Mouse (Mus musculus): ENCODE data around the gene Tm9sf1.

Tm9sf1 gene

GRCm38 (mm10) chr14:55643060-55643907 is at the start of gene Tm9sf1:
Tm9sf1 (minus strand) TSS chr14:55643806.
- CTCF ChIA-PET: interaction anchor here (0.7 to 0.9 kb wide), 2 partner anchors 15 to 17 kb away, joined by 3 read pairs; partner anchors contain the start of gene Mdp1

- CTCF ChIA-PET: no interaction called here
Measured at GRCm38 (mm10) chr14:55689433-55689832, 45.8 kb upstream of the Tm9sf1 start.

- CTCF ChIA-PET: no interaction called here
Measured at GRCm38 (mm10) chr14:55682118-55682493, 38.5 kb upstream of the Tm9sf1 start.

DNA sequence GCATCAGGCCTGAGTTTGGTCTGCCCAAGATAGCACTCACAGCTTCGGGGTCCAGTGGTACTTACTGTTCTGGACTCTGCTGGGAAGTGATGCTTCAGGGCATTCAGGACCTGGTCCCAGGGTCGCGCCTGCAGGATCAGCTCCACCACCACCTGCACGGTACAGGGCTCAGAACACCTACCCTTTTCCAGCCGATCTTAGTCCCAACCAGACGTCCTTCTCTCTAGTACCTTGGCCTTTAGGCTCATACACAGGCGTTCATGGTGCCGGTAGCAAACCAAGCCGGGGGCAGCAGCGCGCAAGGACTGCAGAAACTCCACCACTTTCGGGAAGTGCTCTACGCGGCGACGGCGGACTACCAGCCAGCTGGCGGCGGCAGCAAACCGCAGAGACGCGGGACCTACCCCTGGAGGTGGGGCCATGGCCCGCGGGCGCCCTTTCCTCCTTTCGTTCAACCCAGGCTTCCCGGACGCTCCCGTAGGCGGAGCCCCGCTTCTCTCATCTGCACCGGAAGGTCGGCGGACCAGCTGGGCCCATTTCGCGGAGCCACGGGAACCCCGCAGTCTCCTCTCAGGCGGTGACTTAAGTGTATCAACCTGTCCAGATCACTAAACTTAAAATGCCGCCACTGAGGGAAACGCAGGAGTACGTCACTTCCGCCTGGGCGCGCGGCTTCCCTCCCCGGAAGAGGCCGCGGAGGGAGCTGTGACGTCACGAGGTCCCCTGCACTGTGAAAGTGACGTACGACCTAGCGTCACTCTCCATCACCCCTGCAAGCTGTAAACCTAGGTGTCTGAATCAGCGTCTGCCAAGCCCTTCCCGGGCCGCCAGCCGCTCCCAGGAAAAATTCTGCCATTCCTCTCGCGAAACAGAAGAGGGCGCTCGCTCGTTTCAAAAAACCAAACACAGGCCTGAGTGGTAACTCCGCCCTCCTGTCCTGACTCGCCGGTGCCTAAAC is 37.8 kb upstream of the Tm9sf1 start, which contains the start of gene Tinf2:
Gene Tinf2, minus strand, starts transcription at position 661 of the 958 bp plus-strand sequence.
- CTCF ChIA-PET: no interaction called here

DNA sequence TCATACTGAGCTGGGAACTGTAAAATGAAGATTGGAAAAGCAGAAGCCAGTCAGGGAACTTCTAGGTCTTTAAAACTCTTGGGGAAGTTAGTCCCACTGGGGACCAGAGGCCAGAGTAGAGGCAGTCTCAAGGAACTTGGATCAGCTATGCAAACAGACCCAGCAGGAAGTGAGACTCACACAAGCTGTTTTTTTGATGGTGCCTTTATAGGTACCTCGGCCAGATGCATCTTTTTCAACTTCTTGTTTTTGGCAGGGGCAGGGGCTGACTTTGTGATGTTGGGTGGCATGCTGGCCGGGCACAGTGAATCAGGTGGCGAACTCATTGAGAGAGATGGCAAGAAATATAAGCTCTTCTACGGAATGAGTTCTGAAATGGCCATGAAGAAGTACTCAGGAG is 34.0 kb upstream of the Tm9sf1 start:
- CTCF ChIA-PET: no interaction called here

GRCm38 (mm10) chr14:55672741-55673060 is 29.1 kb upstream of the Tm9sf1 start:
- CTCF ChIA-PET: interaction anchor here (0.8 to 1.1 kb wide), 3 partner anchors 13 to 83 kb away, joined by 3 read pairs; partner anchors contain the start of gene Mdp1

GRCm38 (mm10) chr14:55671833-55672740 is 28.5 kb upstream of the Tm9sf1 start, which contains the start of the genes Gmpr2 and Nedd8:
Gmpr2 (plus strand) TSS chr14:55671941.
Nedd8 (minus strand) TSS chr14:55672124.
- CTCF ChIA-PET: interaction anchor here (0.8 to 1.0 kb wide), 2 partner anchors 12 to 82 kb away, joined by 3 read pairs; partner anchors contain the start of gene Mdp1

DNA sequence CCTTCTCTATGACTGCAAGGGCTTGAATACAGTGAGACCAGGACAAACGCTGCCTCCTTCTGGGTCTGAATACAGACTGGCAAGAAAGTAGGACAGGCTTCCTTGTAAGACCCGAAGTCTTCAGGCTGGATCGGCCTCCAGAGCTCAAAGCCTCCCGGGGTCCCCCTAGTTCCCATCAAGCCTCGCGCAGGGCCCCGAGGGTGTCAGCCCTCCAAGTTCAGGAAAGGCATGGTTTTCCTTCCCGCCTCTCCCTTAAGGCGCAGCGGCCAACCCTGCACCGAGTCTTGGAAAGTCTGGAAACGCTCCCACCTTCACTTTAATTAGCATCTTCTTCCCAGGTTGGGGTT is 27.9 kb upstream of the Tm9sf1 start:
- CTCF ChIA-PET: no interaction called here

DNA sequence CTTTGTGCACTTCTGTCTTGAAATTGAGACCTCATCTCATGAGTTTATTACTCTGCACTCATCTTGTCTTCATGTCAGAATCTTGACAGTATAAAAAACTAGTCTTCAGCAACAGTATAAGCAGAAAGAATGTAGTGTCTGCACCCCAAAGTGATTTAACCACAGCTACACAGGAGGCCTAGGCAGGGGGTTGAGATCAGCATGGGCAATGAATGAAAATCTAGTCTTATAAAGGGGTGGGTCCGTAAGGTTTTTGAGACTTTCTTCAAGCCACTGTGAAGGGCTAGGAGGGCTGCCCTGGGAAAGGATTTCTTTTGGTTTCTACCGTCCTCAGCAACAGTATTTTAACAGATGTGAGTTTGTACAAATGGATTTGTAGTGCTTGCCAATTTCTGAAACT is 17.0 kb upstream of the Tm9sf1 start:
- CTCF ChIA-PET: interaction anchor here (0.9 to 1.0 kb wide), 3 partner anchors 12 to 54 kb away, joined by 3 read pairs; partner anchors contain the start of genes Gmpr2, Nedd8 and Tm9sf1

GRCm38 (mm10) chr14:55659960-55660573 is 16.5 kb upstream of the Tm9sf1 start, which contains the start of gene Mdp1:
Mdp1 (minus strand) TSS chr14:55660508.
- CTCF ChIA-PET: interaction anchor here (0.9 to 1.0 kb wide), 3 partner anchors 12 to 54 kb away, joined by 3 read pairs; partner anchors contain the start of genes Gmpr2, Nedd8 and Tm9sf1

- CTCF ChIA-PET: interaction anchor here (0.6 kb wide), 1 partner anchor 15 kb away, joined by 3 read pairs; no protein-coding TSS in a partner anchor
Measured at GRCm38 (mm10) chr14:55658011-55658410, 14.4 kb upstream of the Tm9sf1 start.

DNA sequence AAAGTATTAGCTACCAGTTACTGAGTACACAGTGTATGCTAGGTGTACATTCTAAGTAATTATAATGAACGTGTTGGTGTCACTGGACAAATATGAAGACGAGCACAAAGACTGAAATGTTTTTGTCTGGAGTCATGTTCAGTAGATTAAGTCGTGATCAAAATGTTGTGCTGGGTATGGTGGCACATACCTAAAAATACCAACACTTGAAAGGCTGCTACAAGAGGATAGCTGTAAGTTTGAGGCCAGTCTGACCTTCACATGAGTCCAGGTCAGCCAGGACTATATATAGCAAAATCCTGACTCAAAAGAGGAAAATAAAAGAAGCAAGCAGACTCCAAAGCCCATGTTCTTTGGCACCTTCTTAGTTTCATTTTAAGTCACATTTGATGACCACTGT is 13.3 kb upstream of the Tm9sf1 start:
- CTCF ChIA-PET: no interaction called here

DNA sequence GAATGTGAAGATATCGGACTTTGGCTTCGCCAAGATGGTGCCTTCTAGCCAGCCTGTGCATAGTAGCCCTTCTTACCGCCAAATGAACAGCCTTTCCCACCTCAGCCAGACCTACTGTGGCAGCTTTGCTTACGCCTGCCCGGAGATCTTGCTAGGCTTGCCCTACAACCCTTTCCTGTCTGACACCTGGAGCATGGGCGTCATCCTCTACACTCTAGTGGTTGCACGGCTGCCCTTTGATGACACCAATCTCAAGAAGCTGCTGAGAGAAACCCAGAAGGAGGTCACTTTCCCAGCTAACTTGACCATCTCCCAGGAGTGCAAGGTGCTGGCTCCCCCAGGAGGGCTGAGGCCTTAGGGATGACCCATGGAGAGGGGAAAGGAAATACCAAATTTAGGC is 7.9 kb upstream of the Tm9sf1 start:
- CTCF ChIA-PET: no interaction called here

- CTCF ChIA-PET: no interaction called here
Measured at GRCm38 (mm10) chr14:55649884-55650283, 6.3 kb upstream of the Tm9sf1 start, which contains the start of gene Tssk4. Tssk4 (plus strand) TSS chr14:55650184.

DNA sequence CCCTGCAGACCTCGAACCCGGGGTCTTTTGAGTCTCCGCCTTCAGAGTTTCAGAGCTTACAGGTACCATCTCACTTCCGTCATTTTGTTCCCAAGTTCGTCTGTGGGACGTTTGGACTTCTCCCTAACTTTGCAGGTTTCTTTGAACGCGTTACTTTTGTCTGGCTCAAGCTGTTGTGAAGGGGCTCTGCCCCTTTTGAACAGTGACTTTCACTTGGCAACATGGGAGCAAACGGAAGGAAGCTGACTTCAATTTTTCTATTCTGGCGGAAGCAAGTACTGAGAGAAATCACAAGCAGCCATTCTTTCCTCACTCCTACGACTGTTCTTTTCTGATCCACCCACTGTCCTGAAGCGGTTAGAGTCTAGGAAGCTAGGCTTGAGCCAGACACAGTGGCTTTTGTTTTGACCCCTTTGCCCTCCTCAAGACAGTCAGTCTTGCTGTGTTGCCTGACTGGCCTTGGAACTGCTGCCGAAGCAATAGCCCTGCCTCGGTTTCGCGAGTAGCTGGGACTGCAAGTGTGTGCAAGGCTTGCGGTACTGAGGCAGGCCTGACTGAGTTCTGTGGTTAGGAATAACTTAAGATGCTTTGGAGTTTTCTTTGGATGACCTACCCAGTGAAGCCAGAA is 769 bp upstream of the Tm9sf1 start:
- CTCF ChIA-PET: interaction anchor here (0.6 to 1.1 kb wide), 3 partner anchors 26 to 1406 kb away, joined by 4 to 6 read pairs (median 5); no protein-coding TSS in a partner anchor

DNA sequence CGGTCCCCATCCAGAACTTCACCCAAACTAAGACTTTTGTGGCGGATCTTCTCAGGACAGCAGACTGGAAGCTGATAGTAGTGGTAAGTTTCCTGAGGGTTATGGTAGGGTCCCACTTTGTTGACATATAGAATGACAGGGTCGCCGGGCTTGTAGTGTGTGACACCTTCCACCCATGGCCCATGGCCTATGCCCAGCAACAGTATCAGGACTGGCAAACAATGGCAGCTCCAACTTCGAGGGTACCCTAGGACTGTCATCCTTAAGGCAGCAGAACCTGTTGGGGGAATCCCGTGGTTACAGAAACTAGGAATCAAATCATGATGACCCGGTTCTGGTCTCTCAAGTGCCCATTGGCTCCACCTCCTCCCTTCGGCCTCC is 937 bp downstream of the Tm9sf1 start:
- CTCF ChIA-PET: interaction anchor here (0.9 kb wide), 1 partner anchor 16 kb away, joined by 3 read pairs; no protein-coding TSS in a partner anchor

DNA sequence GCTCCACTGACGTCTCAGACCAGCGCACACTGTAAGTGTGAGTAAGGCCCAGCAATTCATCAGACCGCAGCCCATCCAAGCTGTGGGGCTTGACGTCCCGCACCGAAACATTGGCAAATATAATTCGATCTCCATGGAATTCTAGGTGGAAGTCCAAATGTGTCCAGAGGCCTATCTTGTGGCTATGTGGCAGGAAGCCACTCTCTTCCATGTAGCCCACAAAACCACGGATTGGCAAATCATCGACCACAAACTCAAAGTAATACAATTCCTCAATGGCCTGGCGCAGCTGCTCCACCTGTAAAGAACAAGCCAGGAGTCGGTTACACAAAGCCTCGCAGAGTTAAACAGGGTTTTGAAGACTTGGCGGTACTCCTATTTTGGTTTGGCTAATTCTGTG is 2.3 kb downstream of the Tm9sf1 start:
- CTCF ChIA-PET: no interaction called here

DNA sequence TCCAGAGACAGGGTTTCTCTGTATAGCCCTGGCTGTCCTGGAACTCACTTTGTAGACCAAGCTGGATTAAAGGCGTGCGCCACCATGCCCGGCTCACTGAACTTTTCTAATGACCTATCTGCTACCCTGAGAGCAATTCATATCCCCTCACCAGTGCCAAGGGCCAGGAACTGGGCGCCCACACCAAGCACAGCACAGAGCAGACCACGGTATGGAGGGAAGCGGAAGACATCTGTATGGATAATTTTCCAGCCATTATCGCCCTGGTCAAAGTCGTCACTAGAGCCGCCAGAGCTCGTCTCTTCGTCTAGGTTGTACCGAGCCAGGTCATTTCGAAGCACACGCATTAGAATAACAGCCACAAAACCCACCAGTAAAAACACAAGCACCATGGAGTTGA is 2.8 kb downstream of the Tm9sf1 start:
- CTCF ChIA-PET: no interaction called here

GRCm38 (mm10) chr14:55637795-55638194 is 5.8 kb downstream of the Tm9sf1 start, which contains the start of gene Gm49378:
Gm49378 (minus strand) TSS chr14:55637895.
- CTCF ChIA-PET: no interaction called here
